Mouse (Mus musculus) ES-E14 (cell line): ENCODE data around the gene Btg3. TPM values are rescaled to one million over a fixed set of nuclear protein-coding genes. Genes with fewer than 3 reads are reported as not detected.

ENCODE experiments used
- DNase-seq: peaks from one replicate; pipeline ENCODE4 v3.0.0-alpha.2; 2013; ENCODE audit warnings: low read depth, low spot score
- H3K27ac ChIP-seq: 2 replicates; pipeline ENCODE4 v1.5.1; 2012; ENCODE audit warnings: low read depth, mild to moderate bottlenecking, low read length, moderate library complexity, mixed read lengths; ENCODE audit not compliant: poor library complexity, insufficient read depth, severe bottlenecking
- H3K36me3 ChIP-seq: 2 replicates; pipeline ENCODE4 v1.6.1; 2012; ENCODE audit warnings: mild to moderate bottlenecking, low read length, moderate library complexity, mixed read lengths; ENCODE audit not compliant: control insufficient read depth, poor library complexity, insufficient read depth, severe bottlenecking
- H3K4me1 ChIP-seq, 2 experiments: fragments of 150-350 bp in 1 of 2; sonication (generic) in 1 of 2; 2 replicates each; pipeline ENCODE4 v1.6.1; 2012; ENCODE audit warnings: low read length in 2 of 2, mild to moderate bottlenecking in 1 of 2, mixed read lengths in 1 of 2; ENCODE audit not compliant: control insufficient read depth in 2 of 2, insufficient read depth in 2 of 2, poor library complexity in 1 of 2
- H3K4me3 ChIP-seq, 2 experiments: fragments of 150-350 bp in 1 of 2; sonication (generic) in 1 of 2; 2 replicates each; pipeline ENCODE4 v1.5.1; 2012; ENCODE audit warnings: low read length in 2 of 2, low read depth in 1 of 2, mild to moderate bottlenecking in 1 of 2, mixed read lengths in 1 of 2; ENCODE audit not compliant: insufficient read depth in 1 of 2, poor library complexity in 1 of 2, severe bottlenecking in 1 of 2
- H3K9ac ChIP-seq: 2 replicates; pipeline ENCODE4 v1.6.1; 2012; ENCODE audit warnings: low read depth, mild to moderate bottlenecking, low read length, mixed read lengths; ENCODE audit not compliant: poor library complexity, insufficient read depth, severe bottlenecking
- H3K9me3 ChIP-seq: fragments of 150-350 bp; sonication (generic); 2 replicates; pipeline ENCODE4 v1.6.1; 2012; ENCODE audit warnings: low read depth, mild to moderate bottlenecking, low read length; ENCODE audit not compliant: control insufficient read depth, insufficient read depth
- CHD2 ChIP-seq: IDR thresholded peaks from 2 replicates; pipeline ENCODE4 v1.6.1; 2014; ENCODE audit warnings: mild to moderate bottlenecking, low read depth, low read length, inconsistent platforms
- HCFC1 ChIP-seq: IDR thresholded peaks from 2 replicates; pipeline ENCODE4 v1.6.1; 2012; ENCODE audit warnings: low read length, inconsistent platforms, borderline replicate concordance; ENCODE audit not compliant: insufficient read depth
- MAFK ChIP-seq: IDR thresholded peaks from 2 replicates; pipeline ENCODE4 v1.6.1; 2014; ENCODE audit warnings: mild to moderate bottlenecking, low read depth, low read length, inconsistent platforms; ENCODE audit not compliant: insufficient read depth
- ZC3H11A ChIP-seq: IDR thresholded peaks from 2 replicates; pipeline ENCODE4 v1.6.1; 2012; ENCODE audit warnings: low read depth, mild to moderate bottlenecking, inconsistent platforms, low read length, borderline replicate concordance
- ZNF384 ChIP-seq: IDR thresholded peaks from 2 replicates; pipeline ENCODE4 v1.6.1; 2012; ENCODE audit warnings: low read depth, low read length, inconsistent platforms
- in situ Hi-C, 2 experiments: fragments of 600-800 bp; cut with MboI; formaldehyde crosslinking; loops; one replicate each; pipeline ENCODE4 v1.15.1; 2025; ENCODE audit warnings: low sequenced_read_pairs in 2 of 2, inconsistent platforms in 1 of 2; ENCODE audit not compliant: unreplicated experiment in 2 of 2
- total RNA-seq: library from RNA; depleted of rRNA; stranded (reverse); fragments of 300-350 nt; gene quantifications from 2 replicates; pipeline ENCODE4 v1.2.3, GENCODE M21; 2012

Btg3 gene
- total RNA-seq, 1 experiment = 27.9 TPM

DNA sequence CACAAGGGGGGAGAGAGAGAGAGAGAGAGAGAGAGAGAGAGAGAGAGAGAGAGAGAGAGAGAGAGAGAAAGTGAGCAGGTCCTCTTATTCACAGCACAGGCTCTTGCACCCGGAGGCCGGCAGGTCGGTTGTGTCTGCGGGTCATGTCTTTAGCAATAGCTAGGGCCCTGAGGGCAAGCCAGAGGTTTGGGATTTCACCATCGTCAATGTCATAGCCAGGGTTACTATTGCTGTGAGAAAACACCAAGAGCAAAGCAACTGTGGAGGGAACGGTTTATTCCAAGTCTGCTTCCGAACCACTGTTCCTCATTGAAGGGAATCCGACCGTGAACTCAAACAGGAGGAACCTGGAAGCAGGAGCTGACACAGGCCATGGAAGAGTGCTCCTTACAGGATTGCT, 80.9 kb downstream of the Btg3 start:
- TF ChIP-seq ZC3H11A = no peak
- no peak for TF ChIP-seq HCFC1
- TF ChIP-seq ZNF384 = no peak
- no peak for TF ChIP-seq MAFK
- TF ChIP-seq CHD2 = no peak
- no peak for DNase-seq

DNA sequence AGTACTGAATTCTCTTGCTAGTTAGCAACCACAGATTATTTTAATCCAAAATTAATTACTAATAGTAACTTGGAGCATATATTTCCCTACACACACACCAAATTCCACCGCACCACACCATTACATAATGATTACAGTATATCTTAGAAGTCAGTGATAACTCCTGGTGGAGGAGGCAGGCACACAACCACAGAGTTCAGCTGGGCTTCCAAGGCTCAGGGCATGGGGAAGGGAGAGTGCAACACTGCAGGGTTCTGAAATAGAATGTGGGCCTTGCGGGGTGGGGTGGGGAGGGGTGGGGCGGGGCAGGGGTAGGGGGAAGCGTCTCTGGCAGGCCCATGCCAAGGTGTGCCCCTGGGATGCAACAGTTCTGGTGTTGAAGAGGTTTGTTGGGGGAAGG, 81.4 kb downstream of the Btg3 start:
- H3K4me1 ChIP-seq = no peaks in the 10 kb centered on the region; a peak in 1 of 4 replicates
- H3K36me3 ChIP-seq = no peaks in the 10 kb centered on the region
- no peak overlapping the region for H3K9ac ChIP-seq
- no peak for DNase-seq
- H3K9me3 ChIP-seq = no peaks in the 10 kb centered on the region
- H3K27ac ChIP-seq = no peak overlapping the region
- no peak overlapping the region for H3K4me3 ChIP-seq
- TF ChIP-seq HCFC1 = no peak
- no peak for TF ChIP-seq CHD2
- no peak for TF ChIP-seq MAFK
- TF ChIP-seq ZC3H11A = no peak
- no peak for TF ChIP-seq ZNF384
- in situ Hi-C loops = no loop called here

More for the DNA sequence above, 80.9 kb downstream of the Btg3 start:
- Histone ChIP-seq H3K9ac (no peak overlapping the region), H3K4me3 (no peak overlapping the region), H3K4me1 (no peaks in the 10 kb centered on the region; a peak in 1 of 4 replicates), H3K27ac (no peak overlapping the region), H3K36me3 (no peaks in the 10 kb centered on the region), H3K9me3 (no peaks in the 10 kb centered on the region)
- in situ Hi-C loops = no loop called here

DNA sequence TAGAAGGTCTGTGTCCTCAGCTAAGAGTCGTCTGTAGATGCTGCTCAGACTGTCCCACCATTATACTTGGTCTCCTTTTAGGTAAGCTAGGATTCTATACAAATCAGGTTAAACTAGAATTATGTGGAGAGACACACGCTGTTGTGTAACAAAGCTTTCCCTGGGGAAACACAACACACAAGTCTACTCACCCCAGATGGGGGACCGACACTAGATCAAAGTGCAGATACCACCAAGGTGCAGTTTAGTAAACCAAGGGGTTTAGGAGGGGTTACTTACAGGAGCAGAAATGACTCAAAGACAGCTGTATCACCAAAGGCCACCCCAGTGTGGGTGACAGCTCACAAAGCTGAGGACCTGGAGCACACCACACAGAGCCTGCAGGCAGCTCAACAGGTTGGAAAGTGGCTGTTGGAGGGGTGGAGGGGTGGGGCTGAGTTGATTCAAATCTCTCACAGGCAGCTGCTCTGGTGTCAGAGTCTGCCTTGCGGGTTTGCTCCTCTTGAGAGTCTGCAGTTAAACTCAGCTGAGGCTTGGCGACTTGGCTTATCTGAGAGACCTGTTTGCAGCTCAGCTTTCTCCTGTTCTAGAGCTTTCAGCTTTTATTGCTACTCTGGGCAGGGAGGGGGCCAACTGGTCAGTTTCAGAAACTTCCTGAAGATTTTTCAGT, 82.3 kb downstream of the Btg3 start:
- Histone ChIP-seq H3K9ac (no peak overlapping the region), H3K4me1 (no peaks in the 10 kb centered on the region; a peak in 1 of 4 replicates), H3K4me3 (no peak overlapping the region), H3K9me3 (no peaks in the 10 kb centered on the region), H3K36me3 (no peaks in the 10 kb centered on the region), H3K27ac (no peak overlapping the region)
- no peak for TF ChIP-seq CHD2
- no peak for TF ChIP-seq ZNF384
- no peak for TF ChIP-seq MAFK
- no peak for TF ChIP-seq ZC3H11A
- no peak for TF ChIP-seq HCFC1
- DNase-seq = no peak
- in situ Hi-C loops = no loop called here

DNA sequence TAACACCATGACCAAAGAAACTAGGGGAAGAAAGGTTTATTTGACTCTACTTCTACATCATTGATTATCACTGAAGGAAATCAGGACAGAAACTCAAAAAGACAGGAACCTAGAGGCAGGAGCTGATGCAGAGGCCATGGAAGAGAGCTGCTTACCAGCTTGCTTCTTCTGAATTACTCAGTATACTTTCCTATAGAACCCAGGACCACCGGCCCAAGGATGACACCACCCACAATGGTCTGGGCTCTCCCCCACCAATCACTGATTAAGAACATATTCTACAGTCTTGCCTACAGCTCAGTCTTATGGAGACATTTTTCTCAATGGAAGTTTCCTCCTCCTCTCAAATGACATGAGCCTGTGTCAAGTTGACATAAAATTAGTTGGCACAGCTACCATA, 82.9 kb downstream of the Btg3 start:
- TF ChIP-seq ZC3H11A (no peak), CHD2 (no peak), MAFK (no peak), HCFC1 (no peak), ZNF384 (no peak)
- H3K36me3 ChIP-seq = no peaks in the 10 kb centered on the region
- no peak for DNase-seq
- H3K4me1 ChIP-seq = no peaks in the 10 kb centered on the region; a peak in 1 of 4 replicates
- no peak overlapping the region for H3K9ac ChIP-seq
- H3K4me3 ChIP-seq = no peak overlapping the region
- no peak overlapping the region for H3K27ac ChIP-seq
- in situ Hi-C loops = no loop called here
- H3K9me3 ChIP-seq = no peaks in the 10 kb centered on the region
